Mouse (Mus musculus) kidney, postnatal 25 days (tissue): Measurements from ENCODE around the gene AI854703.
"Not testable (repeated sequence)": the region's sequence is repeated elsewhere in the genome, so short reads cannot be mapped to it uniquely, and the experiment has no call there.

Experiments
- DNase-seq, 2 experiments: peaks; one replicate each; pipeline ENCODE4 v3.0.0; 2021; ENCODE audit warnings: mixed read lengths in 2 of 2

The AI854703 gene

DNA sequence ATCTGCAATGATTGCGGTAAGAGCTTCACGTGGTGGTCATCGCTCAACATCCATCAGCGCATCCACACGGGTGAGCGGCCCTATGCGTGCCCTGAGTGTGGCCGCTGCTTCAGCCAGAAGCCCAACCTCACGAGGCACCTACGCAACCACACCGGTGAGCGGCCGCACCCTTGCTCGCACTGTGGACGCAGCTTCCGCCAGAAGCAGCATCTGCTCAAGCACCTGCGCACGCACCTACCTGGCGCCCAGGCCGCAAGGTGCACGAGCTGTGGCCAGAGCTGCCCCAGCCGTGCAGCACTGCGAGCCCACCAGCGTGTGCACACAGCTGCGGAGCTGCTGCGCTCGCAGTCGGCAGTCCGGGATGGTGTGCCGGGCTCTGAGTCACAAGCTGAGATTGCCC is 6.5 kb upstream of the AI854703 start:
- DNase-seq = no peak

DNA sequence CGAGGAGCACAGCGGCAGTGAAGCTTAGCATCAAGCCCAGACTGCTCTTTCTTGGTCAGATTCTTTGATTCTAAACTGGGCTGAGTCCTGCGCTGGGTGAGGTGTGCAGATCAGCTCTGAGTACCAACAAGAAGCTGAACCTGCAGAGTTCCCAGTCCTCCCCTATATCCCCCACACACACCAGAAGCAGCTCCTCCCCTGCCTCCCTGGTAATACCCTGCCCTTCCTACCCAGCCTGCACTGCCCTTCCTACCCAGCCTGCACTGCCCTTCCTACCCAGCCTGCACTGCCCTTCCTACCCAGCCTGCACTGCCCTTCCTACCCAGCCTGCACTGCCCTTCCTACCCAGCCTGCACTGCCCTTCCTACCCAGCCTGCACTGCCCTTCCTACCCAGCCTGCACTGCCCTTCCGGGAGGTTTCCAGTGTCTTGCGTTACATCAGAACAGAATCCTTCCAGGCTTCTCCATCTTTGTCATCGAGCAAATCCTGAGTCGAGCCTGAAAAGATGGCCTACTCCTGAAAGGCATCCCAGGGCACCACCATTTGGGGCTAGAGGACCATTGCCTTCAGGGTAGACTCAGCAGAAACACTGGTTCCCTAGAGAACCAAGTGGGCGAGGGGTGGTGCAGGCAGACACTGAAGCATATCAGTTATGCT is 4.2 kb upstream of the AI854703 start:
- DNase-seq = not testable (repeated sequence)

DNA sequence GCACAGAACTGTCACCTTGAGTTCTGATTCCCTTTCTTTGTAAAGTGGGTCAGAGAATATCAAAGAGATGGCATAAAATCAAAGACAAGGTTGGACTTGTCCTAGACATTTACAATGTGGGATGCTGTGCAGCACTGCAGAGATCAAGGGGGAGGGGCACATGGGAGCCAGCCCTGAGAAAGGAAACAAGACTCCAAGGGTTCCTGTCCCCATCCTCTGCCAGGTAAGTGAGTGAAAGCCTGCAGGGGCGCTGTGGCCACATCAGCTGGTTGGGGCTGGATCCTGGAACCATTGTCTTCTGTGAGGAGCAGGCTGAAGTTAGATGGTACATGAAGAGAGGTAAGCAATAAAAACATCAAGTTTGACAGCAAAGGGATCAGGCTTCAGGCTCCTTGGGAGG is 3.1 kb upstream of the AI854703 start:
- no peak for DNase-seq

DNA sequence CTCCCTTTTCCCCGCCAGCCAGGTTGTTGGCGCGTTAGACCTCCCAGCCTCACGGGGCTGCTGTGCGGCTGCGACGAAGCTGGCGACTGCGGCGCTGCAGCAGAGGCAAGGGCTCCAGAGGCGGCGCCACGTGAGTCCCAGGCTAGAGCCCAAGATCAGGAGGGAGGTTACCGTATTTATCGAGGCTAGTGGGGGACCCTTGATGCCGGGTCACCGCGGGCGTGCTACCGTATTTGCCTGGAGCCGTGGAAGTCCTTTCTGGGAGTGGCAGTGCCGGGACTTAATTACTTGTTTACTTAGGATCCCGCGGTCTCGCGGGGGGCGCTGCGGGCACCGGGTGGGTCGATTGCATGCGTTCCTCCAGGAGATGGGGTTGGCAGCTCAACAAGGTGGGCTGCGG is 420 bp downstream of the AI854703 start:
- DNase-seq = peak; percentile 81 to 94

DNA sequence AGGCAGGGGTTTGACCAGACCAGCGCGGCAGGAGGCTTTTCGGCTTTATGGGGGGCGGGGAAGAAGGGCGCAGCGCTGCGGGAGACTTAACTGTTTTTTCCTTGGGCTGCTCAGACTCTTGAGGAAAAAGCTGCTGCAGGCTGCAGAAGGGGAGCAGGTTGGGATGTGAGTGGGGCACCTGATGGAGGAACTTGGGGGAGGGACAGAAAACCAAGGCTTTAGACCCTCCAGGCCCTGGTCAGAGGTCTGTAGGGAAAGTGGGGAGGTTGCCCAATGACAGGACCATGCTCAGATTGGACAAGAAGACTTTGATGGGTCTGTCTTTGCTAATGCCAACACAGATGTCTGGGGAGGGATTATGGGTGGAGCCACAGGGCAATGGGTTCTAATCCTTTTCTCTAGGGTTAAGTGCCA is 954 bp downstream of the AI854703 start:
- peak; percentile 58 to 72 for DNase-seq

DNA sequence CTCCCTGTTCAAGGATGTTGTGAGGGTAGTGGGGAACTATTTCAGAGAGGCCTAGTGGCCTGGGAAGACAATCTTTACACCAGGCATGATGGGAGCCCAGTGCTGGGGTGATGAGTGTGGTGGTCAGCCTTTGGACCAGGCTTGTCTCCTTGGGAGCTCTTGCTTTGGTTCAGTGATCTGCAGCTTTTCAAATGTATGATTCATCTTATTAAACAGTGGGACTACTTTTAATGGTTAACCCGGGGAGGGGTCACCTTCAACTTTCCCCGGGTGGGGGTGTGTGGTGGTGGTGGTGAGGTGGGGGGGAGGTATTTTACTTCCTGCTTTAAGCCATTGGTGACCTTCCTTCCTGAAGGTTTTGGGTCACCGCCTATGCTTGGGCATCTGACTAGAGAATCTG is 1.8 kb downstream of the AI854703 start:
- peak; percentile 75 to 88 for DNase-seq

DNA sequence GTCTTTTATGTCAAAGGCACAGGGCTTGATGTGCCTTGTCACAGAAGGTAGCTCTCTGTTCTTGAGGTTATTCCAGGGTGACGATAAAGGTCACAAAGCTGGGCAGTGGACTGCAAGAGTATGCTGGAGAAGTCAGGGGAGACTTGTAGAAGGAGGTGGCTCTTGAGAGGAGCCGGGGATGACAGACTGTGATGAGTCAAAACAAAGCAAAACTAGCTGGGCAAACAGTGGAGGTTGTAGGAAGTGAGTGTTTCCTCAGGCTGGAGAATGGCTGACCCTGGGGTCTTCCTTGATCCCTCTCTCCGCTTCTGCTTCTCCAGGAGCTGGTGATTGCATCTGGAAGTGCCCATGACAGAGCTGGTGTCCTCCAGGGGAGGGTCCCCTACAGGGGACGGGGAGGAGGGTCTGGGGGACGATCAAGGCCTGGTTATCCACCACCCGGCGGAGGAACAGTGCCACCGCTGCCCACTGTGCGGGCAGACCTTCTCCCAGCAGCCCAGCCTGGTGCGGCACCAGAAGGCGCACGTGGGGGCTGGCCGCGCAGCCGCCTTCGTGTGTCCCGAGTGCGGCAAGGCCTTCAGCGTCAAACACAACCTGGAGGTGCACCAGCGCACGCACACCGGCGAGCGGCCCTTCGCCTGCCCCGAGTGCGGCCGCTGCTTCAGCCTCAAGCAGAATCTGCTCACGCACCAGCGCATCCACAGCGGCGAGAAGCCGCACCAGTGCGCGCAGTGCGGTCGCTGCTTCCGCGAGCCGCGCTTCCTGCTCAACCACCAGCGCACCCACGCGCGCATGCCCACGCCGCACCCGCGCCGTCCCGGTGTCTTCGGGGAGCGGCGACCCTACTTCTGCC is 2.5 kb downstream of the AI854703 start:
- peak; percentile 22 to 73 for DNase-seq

DNA sequence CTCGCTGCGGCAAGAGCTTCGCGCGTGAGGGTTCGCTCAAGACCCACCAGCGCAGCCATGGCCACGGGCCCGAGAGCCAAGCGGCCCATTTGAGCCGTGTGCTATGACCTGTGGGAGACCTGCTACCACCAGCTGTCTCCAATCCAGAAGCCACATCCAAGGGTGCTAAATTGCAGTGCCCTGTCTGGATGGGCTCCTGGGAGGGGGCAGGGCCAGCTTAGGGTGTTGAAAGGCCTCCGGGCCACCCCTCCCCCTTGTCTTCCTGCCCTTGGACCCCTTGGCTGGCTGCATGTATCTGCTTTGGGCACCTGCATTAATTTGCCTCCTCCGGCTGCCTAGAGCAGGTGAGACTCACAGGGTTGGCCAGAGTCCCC is 3.1 kb downstream of the AI854703 start:
- peak; percentile 71 to 88 for DNase-seq

DNA sequence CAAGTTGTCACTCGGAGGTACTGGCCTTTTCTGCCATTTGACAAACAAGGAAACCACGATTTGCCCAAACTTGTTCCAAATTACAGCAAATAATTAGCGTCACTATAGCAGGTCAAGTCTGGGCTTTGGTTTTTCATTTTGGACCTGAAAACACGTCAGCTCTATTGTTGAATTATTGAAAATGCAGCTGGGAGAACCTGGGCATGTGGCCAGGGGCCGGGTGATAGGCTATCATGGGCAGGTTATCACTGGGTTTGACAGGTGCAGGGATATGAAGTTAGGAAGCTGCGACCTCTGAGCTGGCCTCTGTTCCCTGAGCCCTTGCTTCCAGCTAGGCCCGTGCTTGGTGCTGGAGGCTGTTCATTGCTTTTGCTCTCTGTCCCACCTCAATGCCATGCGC is 4.3 kb downstream of the AI854703 start:
- no peak for DNase-seq

DNA sequence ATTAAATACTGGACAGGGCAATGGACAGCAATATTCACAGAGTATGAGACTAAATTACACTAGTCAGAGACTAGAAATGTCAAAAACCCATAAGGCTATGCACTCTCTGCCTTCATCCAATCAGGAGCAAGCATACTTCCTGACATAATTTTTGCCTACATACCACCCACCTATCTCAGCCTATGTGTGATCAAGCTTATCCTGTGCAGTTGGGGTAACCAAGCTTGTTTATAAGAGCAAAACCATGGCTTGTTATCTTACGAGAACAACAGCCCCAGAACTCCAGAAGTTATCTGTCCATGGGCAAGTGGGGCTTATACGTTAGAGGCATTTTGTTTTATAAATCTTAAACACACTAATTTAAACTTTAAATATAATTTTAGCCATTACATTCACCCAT is 8.5 kb downstream of the AI854703 start:
- DNase-seq = no peak

DNA sequence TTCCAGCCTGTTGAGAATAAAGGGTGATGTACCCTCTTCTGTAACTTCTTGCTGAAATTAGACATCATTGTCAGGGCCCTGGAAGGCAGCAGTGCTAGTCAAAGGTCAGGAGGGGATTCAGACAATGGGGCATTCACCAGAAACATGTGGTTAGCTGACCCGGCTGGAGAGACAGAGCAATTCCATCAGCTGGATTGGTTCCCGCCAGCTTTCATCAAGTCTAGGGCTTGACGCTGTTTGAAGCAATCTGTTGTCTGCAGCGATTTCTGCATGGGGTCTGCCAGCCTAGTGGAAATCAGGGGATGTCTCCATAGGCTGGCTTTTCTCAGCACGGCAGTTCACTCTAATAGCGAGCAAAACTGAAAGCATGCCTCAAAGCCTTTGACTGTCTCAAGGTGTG is 10.0 kb downstream of the AI854703 start:
- no peak for DNase-seq

DNA sequence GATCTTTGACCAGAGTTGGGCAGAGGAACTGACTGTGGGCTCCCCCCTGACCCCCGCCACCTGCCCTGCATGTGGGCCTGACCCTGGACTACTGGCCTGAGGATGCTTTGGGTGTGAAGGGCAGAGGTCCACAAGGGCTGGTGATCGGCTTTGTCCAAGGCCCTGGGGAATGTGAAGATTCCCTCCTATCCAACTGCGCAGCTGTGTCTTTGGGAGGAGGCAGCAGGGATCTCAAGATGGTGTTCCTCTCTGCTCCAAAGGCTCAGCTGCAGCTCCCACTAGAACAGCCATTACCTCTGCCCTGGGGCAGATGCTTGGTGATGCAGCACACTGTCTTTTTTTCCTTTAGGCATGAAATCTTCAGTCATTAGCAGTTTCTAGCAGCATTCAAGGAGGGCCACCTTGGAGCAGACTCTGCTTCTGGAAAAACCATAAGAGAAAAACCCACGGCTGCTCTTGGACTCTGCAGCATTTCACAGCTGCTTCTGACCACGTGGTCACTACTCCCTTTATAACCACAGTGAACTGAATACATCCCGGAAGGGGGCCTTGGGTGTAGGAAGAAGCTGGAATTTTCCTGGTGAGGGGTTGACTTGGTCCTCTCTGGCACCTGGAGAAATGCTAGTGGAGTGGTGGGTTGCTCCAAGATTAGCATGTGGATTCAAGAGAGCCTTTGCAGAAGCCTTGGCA is 11.4 kb downstream of the AI854703 start:
- peak in 1 of 2 experiments; percentile 53 for DNase-seq

DNA sequence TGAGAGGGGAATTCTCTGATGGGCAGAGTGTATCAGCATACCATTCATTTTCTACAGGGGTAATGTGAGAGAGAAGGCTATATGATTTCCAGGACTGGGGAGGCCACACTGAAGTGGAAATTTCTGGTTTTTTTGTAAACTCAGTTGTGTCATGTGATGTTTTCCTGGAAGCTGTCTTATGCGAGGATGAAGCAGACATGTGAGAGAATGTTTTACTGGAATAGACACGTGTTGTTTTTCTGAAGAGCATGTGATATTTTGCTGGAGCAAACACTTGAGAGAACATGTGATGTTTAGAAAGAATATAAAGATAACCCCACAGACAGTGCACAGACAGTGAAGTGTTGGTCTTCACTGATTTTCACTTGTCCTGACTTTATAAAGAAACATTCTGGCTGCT is 12.0 kb downstream of the AI854703 start:
- DNase-seq = no peak

DNA sequence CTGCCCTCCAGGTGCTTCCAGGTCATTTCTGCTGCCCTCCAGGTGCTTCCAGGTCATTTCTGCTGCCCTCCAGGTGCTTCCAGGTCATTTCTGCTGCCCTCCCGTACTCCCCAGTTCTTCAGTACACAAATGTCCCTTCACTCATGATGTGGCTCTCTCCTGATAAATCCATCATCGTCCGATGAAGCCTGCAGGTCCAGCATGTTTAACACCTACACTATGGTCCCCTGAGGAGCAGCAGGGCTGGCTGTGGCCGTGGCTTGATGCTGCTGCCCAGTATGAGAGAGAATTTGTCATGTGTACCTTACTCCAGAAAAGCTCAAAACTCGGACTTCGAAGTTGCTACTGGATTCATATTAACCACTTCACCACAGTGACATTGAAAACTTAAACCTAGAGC is 14.8 kb downstream of the AI854703 start:
- peak in 1 of 2 experiments; percentile 12 for DNase-seq

DNA sequence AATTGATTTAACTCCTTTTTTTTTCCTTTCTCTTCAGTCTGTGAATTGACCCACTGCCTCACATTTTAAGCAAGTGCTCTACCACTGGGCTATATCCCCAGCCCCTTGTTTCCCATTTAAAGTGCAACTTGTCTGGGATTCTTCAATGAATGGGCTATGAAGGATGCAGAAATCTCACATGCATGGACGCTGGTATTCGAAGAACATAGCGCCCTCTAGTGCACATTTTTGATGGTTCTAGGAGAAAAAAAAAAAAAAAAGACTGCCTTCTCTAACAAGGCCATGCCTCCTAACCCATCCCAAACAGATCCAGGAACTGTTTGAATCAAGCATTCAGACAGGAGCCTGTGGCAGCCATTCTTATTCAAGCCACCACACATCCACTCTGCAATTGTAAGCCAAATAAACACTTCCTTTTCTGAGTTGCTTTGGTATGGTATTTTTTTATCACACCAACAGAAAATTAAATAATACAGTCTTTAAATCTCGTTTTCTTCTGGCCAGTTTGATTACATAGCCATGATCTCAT is 16.3 kb downstream of the AI854703 start:
- peak; percentile 29 to 78 for DNase-seq

DNA sequence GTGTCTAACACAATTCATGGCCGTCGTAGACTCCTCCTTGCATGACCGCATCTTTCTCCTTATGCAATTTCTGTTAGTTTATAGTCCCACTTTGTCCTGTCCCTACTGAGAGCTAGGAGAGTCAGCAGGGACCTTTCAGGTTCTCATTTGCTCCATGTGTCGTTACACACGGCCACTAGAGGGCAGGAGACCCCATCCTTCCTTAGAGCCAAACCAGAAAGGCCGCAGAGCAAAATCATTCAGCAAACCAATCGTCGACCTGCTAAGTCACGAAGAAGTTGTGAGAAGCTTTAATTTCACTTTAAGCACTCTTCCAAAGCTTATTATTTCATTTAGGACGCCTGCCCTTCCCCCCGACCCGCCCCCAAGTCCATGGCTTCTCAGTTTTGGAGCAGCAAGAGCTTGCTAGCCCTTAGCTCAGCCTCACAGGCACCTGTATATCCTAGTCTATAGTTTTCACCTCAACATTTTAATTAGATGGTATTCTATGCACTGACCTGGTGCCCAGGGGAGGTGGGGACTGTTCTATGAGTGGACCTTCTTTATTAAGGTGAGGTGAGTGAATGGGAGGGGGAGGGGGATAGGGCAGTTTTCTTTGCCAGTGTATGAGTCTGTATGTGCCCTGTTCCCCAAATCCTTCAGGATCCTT is 19.2 kb downstream of the AI854703 start:
- DNase-seq = peak; percentile 85 to 90

DNA sequence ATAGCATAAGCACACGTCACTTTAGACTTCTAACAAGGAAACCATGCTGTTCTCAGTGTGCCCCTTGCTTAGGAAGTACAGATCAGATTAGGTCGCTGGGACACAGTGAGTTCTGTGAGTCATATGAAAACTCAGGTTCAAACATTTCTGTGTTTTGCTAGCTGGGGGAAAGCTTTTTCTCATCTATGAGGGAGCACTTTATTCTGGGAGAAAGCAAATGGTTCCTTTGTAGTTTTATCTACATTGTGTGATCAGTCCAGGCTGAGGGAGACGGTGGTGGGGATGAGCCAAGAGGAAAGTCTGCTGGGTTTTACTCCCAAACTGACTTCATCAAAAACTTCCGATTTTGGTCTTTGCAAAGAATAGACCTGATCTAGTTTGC is 19.7 kb downstream of the AI854703 start:
- DNase-seq = no peak

DNA sequence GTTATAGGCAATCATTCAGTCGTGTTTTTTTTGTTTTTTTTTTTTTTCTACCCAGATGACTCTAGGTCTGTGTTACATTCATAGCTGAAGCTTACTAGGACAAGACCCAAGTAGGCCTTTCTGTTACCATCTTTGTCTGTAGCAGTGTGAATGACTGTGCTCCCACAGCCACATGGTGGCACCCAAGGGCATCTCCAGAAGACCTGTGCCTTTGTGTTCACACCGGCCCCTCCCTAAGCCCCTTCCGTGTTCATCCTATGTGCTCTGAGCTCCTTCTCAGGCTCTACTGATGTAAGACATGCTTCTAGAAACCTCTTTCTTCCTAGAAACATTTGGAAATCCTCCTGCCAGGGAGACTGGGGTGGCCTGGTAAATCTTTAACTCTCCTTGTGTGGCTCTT is 20.4 kb downstream of the AI854703 start, which contains the start of gene Gimap8:
Gene Gimap8 (plus strand): TSS at position 240 of the 400 bp plus-strand sequence.
- DNase-seq = peak; percentile 80 to 87

DNA sequence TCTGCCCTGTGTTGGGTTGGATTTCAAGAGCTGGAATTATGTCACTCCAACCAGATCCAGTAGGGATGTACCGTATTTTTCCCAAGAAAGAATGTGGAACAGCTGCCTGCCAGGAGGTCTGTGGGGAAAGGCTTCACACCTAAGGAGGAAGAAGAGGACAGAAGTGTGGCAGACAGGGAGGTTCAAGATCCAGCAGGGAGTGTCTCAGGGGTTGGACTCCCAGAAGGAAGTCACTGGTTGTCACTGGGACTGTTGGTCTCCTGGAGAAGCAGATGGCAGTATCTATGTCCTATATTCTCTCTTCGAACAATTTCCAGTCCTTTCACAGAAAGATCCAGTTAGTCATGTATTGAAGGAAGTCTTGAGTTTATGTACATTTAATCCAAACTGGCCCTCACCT is 21.0 kb downstream of the AI854703 start:
- DNase-seq = no peak

DNA sequence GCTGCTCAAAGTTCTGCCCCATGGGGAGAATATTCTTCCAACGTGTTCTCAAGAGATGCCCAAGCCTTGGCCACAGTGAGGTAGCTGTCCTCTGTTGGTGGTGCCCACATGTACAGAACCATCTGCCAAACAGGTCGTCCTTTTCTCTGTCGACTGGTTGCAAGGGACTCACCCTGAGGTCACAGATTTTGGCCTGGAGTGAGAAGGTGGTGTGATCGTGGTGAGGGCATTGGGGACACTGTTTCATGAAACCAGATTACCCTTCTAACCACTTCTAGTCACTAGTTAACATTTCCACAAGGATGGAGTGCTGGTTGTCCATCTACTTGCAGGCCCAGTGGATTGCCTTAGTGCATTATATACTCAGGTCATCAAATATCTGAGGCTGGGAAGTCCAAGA is 22.2 kb downstream of the AI854703 start:
- peak in 1 of 2 experiments; percentile 69 for DNase-seq

DNA sequence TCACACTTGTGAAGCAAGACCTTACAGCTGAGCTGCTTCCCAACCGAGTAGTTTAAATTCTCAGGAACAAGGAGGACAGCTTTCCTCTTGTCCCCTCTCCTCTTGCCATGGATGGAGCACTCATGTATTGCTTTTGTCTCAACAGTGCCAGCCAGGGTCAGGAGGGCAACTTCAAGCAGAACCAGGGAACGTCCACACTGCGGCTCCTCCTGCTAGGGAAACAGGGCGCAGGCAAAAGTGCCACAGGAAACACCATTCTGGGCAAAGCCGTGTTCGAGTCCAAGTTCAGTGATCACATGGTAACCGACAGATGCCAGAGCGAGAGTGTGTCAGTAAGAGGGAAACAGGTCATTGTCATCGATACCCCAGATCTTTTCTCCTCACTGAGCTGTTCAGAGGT is 23.5 kb downstream of the AI854703 start:
- no peak for DNase-seq

DNA sequence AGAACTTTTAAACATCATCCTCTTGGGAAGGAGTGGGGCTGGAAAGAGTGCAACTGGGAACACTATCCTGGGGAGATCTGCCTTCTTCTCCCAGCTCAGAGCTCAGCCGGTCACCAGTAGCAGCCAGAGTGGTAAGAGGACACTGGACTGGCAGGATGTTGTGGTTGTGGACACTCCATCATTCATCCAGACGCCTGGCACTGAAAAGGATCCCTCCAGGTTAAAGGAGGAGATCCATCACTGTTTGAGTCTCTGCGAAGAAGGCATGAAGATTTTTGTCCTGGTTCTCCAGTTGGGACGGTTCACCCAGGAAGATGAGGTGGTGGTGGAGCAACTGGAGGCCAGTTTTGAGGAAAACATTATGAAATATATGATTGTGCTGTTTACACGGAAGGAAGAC is 32.2 kb downstream of the AI854703 start:
- no peak for DNase-seq

DNA sequence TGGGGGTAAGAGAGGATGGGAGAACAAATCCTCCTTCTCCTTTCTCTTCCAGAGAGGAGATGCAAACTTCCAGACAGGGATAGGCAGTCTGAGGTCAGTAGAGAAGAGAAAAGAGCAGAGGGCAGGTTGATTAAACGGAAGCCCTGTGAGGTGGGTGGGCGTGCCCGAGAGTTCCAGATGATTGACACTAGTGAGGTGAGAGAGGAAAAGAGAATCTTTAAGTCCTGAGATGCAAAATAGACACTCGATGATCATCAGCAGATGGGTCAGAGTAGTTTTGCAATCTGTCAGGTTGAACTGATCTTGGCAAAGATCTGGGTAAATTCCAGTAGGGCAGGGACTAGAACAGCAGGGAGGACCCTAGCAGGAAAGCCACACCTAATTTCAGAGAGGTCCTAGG is 38.2 kb downstream of the AI854703 start:
- DNase-seq = no peak
